Mouse (Mus musculus) erythroblast, embryonic 14.5 days (primary cell): Measurements from ENCODE around the gene Sorbs1.

Source experiments
- GATA1 ChIP-seq: IDR thresholded peaks from 2 replicates; pipeline ENCODE4 v1.6.1; 2012; ENCODE audit warnings: low read length, inconsistent platforms, mixed read lengths
- TAL1 ChIP-seq: IDR thresholded peaks from 3 replicates; pipeline ENCODE4 v1.6.1; 2012; ENCODE audit warnings: low read length, inconsistent platforms, mixed read lengths

DNA sequence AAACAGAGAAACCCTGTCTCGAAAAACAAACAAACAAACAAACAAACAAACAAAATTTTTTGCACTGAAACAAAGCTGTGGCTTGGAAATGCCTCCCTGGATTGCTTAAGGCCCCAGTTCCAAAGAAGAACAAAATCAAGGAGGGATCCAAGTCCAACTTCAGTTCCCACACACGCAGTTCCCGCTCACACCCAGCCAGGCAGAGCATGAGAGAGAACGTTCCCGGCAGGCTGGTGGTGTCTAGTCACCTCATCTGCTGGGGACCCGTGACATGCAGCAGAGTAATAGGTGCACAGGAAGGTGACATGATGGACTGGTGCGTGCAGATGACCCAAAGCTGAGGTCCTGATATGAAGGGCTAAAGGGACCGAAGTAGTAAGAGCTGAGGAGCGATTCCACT, 49.2 kb downstream of the Sorbs1 start:
- TF ChIP-seq TAL1, result no peak
- no peak for TF ChIP-seq GATA1
